Mouse (Mus musculus) lung, adult 2 months (tissue): ENCODE results near the gene Lpar3.

Experiments
- CTCF ChIP-seq: fragments of 200-500 bp; IDR thresholded peaks from 2 replicates; pipeline ENCODE4 v1.5.1; 2011; ENCODE audit warnings: mild to moderate bottlenecking, low read length, control low read depth; ENCODE audit not compliant: insufficient read depth
- POLR2A ChIP-seq: fragments of 200-500 bp; IDR thresholded peaks from 2 replicates; pipeline ENCODE4 v1.6.1; 2011; ENCODE audit warnings: low read depth, mild to moderate bottlenecking, control low read depth, low read length, borderline replicate concordance; ENCODE audit errors: extremely low read depth

- TF ChIP-seq CTCF = no peak
- TF ChIP-seq POLR2A = no peak
These were observed 16.4 kb upstream of the Lpar3 start for GRCm38 (mm10) chr3:146204375-146204774.
